Mouse (Mus musculus) heart, embryonic 11.5 days (tissue): ENCODE data around the gene H2afx. TPM values are rescaled to one million over a fixed set of nuclear protein-coding genes. Genes with fewer than 3 reads are reported as not detected.

Source experiments
- ATAC-seq: fragments of 200-750 bp; cut with Nextera tagmentation; replicated peaks from 2 replicates; pipeline ENCODE4 v1.8.0; 2017; ENCODE audit warnings: moderate library complexity; ENCODE audit not compliant: insufficient number of reproducible peaks, low FRiP score, low TSS enrichment
- H3K27ac ChIP-seq: fragments of 300-500 bp; sonication (generic); 2 replicates; pipeline ENCODE4 v1.5.1; 2014; ENCODE audit warnings: mild to moderate bottlenecking, low read depth, low read length
- H3K27me3 ChIP-seq: fragments of 300-500 bp; sonication (generic); 2 replicates; pipeline ENCODE4 v1.6.1; 2014; ENCODE audit warnings: mild to moderate bottlenecking, low read length, mixed read lengths; ENCODE audit not compliant: control insufficient read depth, insufficient read depth
- H3K36me3 ChIP-seq: fragments of 300-500 bp; sonication (generic); 2 replicates; pipeline ENCODE4 v1.6.1; 2014; ENCODE audit warnings: mild to moderate bottlenecking, low read length, moderate library complexity, mixed read lengths; ENCODE audit not compliant: control insufficient read depth, insufficient read depth
- H3K4me1 ChIP-seq: fragments of 300-500 bp; sonication (generic); 2 replicates; pipeline ENCODE4 v1.6.1; 2014; ENCODE audit warnings: low read length; ENCODE audit not compliant: control insufficient read depth, insufficient read depth
- H3K4me2 ChIP-seq: fragments of 300-500 bp; sonication (generic); 2 replicates; pipeline ENCODE4 v1.6.1; 2014; ENCODE audit warnings: mild to moderate bottlenecking, moderate library complexity
- H3K4me3 ChIP-seq: fragments of 300-500 bp; sonication (generic); 2 replicates; pipeline ENCODE4 v1.5.1; 2014; ENCODE audit warnings: low read depth, low read length
- H3K9ac ChIP-seq: fragments of 300-500 bp; sonication (generic); 2 replicates; pipeline ENCODE4 v1.6.1; 2014; ENCODE audit warnings: mild to moderate bottlenecking, low read depth, low read length, moderate library complexity
- H3K9me3 ChIP-seq: fragments of 300-500 bp; sonication (generic); replicated peaks from 2 replicates; pipeline ENCODE4 v1.6.1; 2016; ENCODE audit warnings: low read length; ENCODE audit not compliant: control insufficient read depth
- WGBS: fragments of 180-500 bp; shearing (Covaris S2); extraction: QIAGEN DNeasy Blood & Tissue Kit; methylation state at CpG from one replicate; pipeline ENCODE4 v1.1.7; 2014; ENCODE audit not compliant: insufficient replicate concordance; 5-methylcytosine and 5-hydroxymethylcytosine counted together
- polyA plus RNA-seq: library from polyadenylated mRNA; unstranded; fragments of >200 nt; fragmentation: Nextera tagmentation; extraction: Ambion mirVana; gene quantifications from 2 replicates; pipeline ENCODE4 v1.2.1, GENCODE M21; 2014

Gene H2afx
- 199 and 232 TPM in 2 replicates for polyA plus RNA-seq

DNA sequence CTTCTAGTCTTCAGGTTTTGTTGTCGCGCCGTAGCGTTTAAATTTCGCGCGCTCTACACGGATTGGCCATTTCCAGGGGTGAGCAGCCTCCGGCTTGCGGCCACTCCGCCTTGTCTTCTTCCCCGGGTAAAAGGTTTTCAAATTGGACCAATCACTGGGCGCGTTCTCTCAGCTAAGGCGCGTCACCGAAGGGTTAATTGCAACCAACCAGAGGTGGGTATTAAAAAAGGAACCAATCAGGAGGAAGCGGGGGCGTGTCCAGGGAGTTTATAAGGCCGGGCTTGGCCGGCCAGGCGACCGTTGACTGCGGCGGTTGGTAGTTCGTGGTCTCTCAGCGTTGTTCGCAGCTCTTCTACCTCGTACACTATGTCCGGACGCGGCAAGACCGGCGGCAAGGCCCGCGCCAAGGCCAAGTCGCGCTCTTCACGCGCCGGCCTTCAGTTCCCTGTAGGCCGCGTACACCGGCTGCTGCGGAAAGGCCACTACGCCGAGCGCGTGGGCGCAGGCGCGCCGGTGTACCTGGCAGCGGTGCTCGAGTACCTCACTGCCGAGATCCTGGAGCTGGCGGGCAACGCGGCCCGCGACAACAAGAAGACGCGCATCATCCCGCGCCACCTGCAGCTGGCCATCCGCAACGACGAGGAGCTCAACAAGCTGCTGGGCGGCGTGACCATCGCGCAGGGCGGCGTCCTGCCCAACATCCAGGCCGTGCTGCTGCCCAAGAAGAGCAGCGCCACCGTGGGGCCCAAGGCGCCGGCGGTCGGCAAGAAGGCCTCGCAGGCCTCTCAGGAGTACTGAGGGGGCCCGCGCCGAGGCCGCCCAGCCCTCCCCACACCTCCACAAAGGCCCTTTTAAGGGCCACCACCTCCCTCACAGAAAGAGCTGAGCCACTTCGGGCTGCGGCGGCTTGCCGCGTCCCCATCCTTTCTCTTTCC lies at the start of gene H2afx:
Gene H2afx, plus strand, starts transcription at position 299 of the 935 bp plus-strand sequence.
- WGBS = under 1% methylated on average over 84 of the region's 91 CpGs
- H3K27ac ChIP-seq = peak within 1 kb of the TSS; percentile 94
- peak within 1 kb of the TSS; percentile 93 for H3K9ac ChIP-seq
- H3K4me2 ChIP-seq = peak within 1 kb of the TSS; percentile 85
- no peaks in the 10 kb centered on the region for H3K27me3 ChIP-seq
- ATAC-seq = peak; percentile 94
- H3K4me1 ChIP-seq = peaks cover 7% of the 10 kb centered on the region; the same call in 1 of the 2 replicates
- peaks cover 29% of the 10 kb centered on the region for H3K36me3 ChIP-seq
- H3K4me3 ChIP-seq = peak within 1 kb of the TSS; percentile 78
- H3K9me3 ChIP-seq = no peaks in the 10 kb centered on the region

DNA sequence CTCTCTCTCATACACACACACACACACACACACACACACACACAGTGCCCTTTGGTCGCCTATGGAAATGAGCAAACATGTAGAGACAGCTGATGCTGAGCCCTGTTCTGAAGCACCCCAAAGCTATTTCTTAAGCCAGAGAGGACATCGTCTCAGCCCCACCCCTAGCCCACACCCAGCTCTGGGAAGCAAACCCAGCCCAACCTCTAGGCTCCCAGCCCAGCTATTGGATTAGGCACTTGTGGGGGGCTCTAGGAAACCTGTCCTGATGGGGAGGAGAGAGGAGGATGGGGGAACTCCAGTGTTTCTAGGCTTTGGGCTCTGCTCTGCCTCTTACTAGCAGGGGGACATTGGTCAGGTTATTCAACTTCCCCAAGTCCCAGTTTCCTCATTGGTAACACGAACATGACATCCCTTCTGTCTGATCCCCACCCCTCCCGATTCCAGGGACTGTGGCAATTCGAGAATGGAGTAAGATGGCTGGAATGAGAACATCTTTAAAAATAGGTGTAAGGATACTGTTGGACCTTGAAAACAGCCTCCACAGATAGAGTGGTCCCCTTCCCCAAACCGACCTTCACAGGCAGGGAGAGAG lies 48.1 kb upstream of the H2afx start:
- 16% methylated on average over 6 of the region's 6 CpGs for WGBS
- Histone ChIP-seq H3K9ac (peak overlapping the region; percentile 36), H3K27me3 (peaks cover 11% of the 10 kb centered on the region), H3K9me3 (no peaks in the 10 kb centered on the region), H3K27ac (no peak overlapping the region), H3K4me1 (peaks cover 21% of the 10 kb centered on the region), H3K4me2 (peak overlapping the region; percentile 48), H3K36me3 (peaks cover 1% of the 10 kb centered on the region; the same call in 1 of the 2 replicates), H3K4me3 (peak overlapping the region; percentile 72)
- ATAC-seq = no peak; the same call in 1 of the 2 replicates

DNA sequence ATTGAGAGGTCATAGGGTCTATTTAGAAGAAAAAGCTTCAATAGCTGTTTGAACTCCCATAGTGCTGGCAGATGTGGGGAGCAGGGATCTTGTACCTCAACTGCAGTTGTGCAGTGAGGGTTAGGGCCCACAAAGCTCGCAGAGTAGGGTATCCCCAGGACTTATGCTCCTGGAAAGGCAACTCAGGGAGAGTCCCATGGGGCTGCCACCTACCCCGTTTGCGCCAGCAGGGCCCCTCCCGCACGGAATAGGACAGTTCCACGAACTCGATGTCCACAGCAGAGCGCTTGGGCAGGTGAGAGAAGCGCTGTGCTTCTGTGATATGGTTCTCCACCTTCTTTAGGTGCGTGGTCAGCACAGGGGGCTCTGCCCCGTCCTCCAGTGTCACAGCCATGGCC lies 47.5 kb upstream of the H2afx start:
- 10% methylated on average over 11 of the region's 11 CpGs for WGBS
- H3K27me3 ChIP-seq = peaks cover 11% of the 10 kb centered on the region
- peak overlapping the region; percentile 98 for H3K4me2 ChIP-seq
- peak; percentile 1; the same call in 1 of the 2 replicates for ATAC-seq
- peak overlapping the region; percentile 81 for H3K9ac ChIP-seq
- H3K4me3 ChIP-seq = peak overlapping the region; percentile 72
- peaks cover 3% of the 10 kb centered on the region; the same call in 1 of the 2 replicates for H3K36me3 ChIP-seq
- H3K27ac ChIP-seq = peak overlapping the region; percentile 72; the same call in 1 of the 2 replicates
- H3K9me3 ChIP-seq = no peaks in the 10 kb centered on the region
- peaks cover 21% of the 10 kb centered on the region for H3K4me1 ChIP-seq

DNA sequence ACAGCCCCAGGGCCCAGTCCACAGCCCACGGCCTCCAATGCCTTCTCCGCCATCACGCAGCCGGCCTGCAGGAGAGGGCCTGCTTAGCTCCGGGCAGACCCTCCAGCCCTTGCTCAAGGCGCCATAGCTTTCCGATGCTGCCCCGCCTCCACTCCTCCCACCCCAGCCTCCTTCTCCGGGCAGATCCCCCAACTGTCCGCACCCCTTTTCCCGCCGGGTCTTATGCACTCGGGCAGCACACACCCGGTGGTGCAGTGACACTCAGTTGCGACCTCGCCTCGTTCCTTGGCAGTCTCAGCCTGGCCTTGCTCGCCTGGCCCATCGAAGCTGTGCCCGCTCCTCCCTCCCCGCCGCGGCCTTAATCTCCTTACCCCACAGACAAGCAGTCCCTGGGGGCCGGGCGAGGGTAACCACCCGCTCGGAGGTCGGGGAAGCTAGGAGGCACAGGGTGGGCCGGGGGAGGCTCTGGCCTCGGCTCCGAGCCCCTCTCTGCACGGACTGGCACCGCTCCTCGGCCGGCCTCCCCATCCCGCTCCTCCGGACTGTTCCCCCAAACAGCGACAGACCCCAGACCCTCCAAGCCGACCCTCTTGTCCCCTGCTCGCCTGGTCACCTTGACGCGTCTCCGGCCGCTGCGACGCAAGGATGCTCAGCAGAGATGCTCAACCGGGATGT lies 47.0 kb upstream of the H2afx start:
- Histone ChIP-seq H3K4me1 (peaks cover 21% of the 10 kb centered on the region), H3K9ac (peak overlapping the region; percentile 81), H3K36me3 (peaks cover 3% of the 10 kb centered on the region), H3K4me2 (peak overlapping the region; percentile 98), H3K27me3 (peaks cover 11% of the 10 kb centered on the region), H3K27ac (peak overlapping the region; percentile 72), H3K4me3 (peak overlapping the region; percentile 72), H3K9me3 (no peaks in the 10 kb centered on the region)
- WGBS = under 1% methylated on average over 44 of the region's 47 CpGs
- ATAC-seq = peak; percentile 28

DNA sequence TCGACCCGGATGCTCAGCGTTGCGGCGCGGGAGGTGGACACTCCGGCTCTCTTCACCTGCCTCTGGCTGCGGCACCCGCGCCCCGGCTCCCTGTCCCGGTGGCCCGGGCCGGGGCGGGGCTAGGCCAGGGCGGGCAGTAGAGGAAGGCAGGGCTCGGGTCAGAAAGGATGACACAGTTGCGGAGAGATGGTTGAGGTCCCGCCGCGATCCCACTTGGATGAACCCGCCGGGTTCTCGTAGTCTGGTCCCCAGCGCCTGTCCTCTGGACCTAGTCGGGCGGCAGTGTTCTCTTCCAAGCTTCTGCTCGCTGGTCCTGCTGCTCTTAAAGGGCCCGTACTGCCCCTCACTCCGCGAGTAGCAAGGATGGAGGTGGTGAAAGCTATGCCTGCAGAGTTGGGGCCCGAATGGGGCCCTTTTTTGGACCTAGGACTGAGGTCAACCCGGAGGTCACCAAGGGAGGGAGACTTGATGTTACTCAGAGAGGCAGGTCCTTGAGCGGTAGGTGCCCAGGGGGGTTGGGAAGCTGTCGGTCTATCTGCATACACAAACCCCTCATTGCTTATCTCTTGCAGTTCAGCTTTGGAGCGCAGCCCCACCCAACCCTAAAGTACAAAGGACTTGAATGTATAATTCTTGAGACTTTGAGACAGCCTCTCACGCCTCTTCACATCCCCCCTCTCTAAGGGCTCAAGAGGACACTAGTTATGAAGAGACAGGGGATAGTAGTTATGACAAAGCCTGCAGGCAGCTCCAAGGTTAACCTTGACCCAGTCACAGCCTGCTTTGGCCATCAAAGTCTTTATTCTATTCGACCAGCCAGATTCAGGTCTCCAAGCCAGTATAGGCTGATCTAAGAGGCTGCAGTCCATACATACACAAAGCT lies 46.2 kb upstream of the H2afx start, which contains the start of gene Abcg4:
Gene Abcg4, minus strand, starts transcription at position 540 of the 883 bp plus-strand sequence.
- peak; percentile 83 for ATAC-seq
- under 1% methylated on average over 38 of the region's 38 CpGs for WGBS
- Histone ChIP-seq H3K36me3 (peaks cover 10% of the 10 kb centered on the region), H3K9ac (peak within 1 kb of the TSS; percentile 81), H3K4me1 (peaks cover 21% of the 10 kb centered on the region), H3K4me2 (peak within 1 kb of the TSS; percentile 98), H3K9me3 (no peaks in the 10 kb centered on the region), H3K27ac (peak within 1 kb of the TSS; percentile 72), H3K27me3 (peaks cover 11% of the 10 kb centered on the region), H3K4me3 (peak within 1 kb of the TSS; percentile 72)

DNA sequence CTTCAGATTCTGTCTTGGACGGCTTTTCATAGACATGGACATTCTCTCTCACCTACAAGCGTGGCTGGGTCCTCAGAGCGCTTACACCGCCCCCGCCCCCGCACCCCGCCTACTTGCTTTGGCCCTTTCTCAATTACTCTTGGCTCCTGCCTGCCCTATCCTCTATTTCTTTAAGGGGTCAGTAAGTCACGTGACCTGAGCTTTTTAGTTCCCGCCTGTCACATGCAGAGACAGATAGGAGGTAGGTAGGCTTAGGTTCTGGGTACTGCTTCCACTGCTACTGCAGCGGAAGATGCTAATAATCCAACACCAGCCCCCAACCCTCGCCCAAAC lies 45.6 kb upstream of the H2afx start:
- Histone ChIP-seq H3K4me1 (peaks cover 21% of the 10 kb centered on the region), H3K36me3 (peaks cover 15% of the 10 kb centered on the region), H3K4me3 (peak overlapping the region; percentile 4; the same call in 1 of the 2 replicates), H3K9ac (0 out of 2 replicates have a peak overlapping the region, but pooled peaks have one; percentile 0), H3K27me3 (peaks cover 11% of the 10 kb centered on the region), H3K4me2 (peak overlapping the region; percentile 98), H3K27ac (peak overlapping the region; percentile 72), H3K9me3 (no peaks in the 10 kb centered on the region)
- WGBS = 6% methylated on average over 11 of the region's 11 CpGs
- ATAC-seq = peak; percentile 40

DNA sequence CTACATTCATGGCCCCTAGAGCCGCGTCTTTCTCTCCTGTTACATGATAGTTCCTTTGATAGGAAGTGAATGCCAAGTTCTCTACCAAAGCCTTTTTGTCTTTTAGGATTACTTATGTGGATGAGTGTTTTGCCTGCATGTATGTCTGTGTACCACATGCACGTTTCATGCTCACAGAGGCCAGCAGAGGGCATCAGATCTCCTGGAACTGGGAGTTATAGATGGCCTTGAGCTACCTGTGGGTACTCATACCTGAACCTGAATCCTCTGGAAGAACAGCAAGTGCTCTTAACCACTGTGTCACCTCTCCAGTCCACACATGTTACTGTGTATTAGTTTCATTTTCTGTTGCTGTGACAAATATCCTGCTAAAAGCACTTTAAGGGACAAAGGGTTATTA lies 42.0 kb upstream of the H2afx start:
- no peak for ATAC-seq
- 63% methylated on average over 3 of the region's 3 CpGs for WGBS
- H3K36me3 ChIP-seq = peaks cover 33% of the 10 kb centered on the region

More for the DNA sequence above, 42.0 kb upstream of the H2afx start:
- Histone ChIP-seq H3K9me3 (no peaks in the 10 kb centered on the region), H3K27me3 (peaks cover 4% of the 10 kb centered on the region), H3K9ac (no peak overlapping the region), H3K4me1 (peaks cover 15% of the 10 kb centered on the region), H3K4me2 (no peak overlapping the region), H3K4me3 (no peak overlapping the region), H3K27ac (no peak overlapping the region)
